Comparison of ENCODE assay signal across 8 mouse cellular contexts in the genomic region with DNA sequence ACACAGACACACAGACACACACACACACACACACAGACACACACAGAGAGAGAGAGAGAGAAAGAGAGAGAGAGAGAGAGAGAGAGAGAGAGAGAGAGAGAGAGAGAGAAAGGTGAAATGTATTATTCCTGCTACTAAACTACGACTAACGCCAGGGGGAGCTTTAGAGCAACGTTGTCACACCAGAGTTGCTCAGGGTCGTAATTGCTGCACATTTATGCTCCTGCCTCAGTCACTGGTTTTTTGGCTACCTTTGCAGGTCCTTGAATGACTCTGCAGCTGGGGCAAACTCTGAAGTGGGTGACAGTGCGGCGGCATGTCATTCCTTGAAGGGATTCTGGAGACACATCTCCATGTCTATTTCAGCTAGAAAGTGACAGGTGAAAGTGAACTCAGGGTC.
DNase-seq lines count a peak whose midpoint lies in the region; ATAC-seq lines count a peak whose summit lies in the region.

No protein-coding gene starts in this region.

- peak; percentile 7 for DNase-seq in gastrocnemius, postnatal 14 days
- DNase-seq in gastrocnemius, postnatal 25 days: no peak
- DNase-seq in 3T3-L1 (ENCODE audit: low read depth, low spot score): peak; percentile 50
- DNase-seq in adrenal gland, adult 2 months: peak; percentile 24
- peak; percentile 10 for DNase-seq in layer of hippocampus, adult 9-11 months
- DNase-seq in neural tube, embryonic 11.5 days (ENCODE audit: low spot score): peak; percentile 60
- DNase-seq in yolk sac, embryonic 10.5 days (ENCODE audit: low spot score): no peak

- intact Hi-C loops in gastrocnemius, postnatal 14 days (cut with DNase I; ENCODE audit: low total_unique reads): loop anchor here (5.0 kb wide), 1 partner anchor 757 kb away; a partner anchor contains a TSS

- no peak overlapping the region for H3K9ac ChIP-seq in forebrain, embryonic 15.5 days (replicated peaks)
- no peak overlapping the region for H3K9ac ChIP-seq in neural tube, embryonic 11.5 days (ENCODE audit: low read length)

- no peaks in the 10 kb centered on the region for H3K36me3 ChIP-seq in forebrain, embryonic 15.5 days
- no peaks in the 10 kb centered on the region for H3K36me3 ChIP-seq in neural tube, embryonic 11.5 days (ENCODE audit: control insufficient read depth, insufficient read depth, low read length)

- H3K9me3 ChIP-seq in forebrain, embryonic 15.5 days: no peaks in the 10 kb centered on the region
- no peaks in the 10 kb centered on the region for H3K9me3 ChIP-seq in neural tube, embryonic 11.5 days (ENCODE audit: control insufficient read depth, low read length)

- H3K4me3 ChIP-seq in forebrain, embryonic 15.5 days: no peak overlapping the region
- no peak overlapping the region for H3K4me3 ChIP-seq in neural tube, embryonic 11.5 days (ENCODE audit: low read depth, low read length)

- no peaks in the 10 kb centered on the region for H3K27me3 ChIP-seq in forebrain, embryonic 15.5 days
- no peaks in the 10 kb centered on the region for H3K27me3 ChIP-seq in neural tube, embryonic 11.5 days (ENCODE audit: control insufficient read depth, insufficient read depth, low read length)

- no peak overlapping the region for H3K27ac ChIP-seq in forebrain, embryonic 15.5 days (replicated peaks)
- no peak overlapping the region for H3K27ac ChIP-seq in neural tube, embryonic 11.5 days (ENCODE audit: low read depth, low read length)

- no peak overlapping the region for H3K4me2 ChIP-seq in forebrain, embryonic 15.5 days (replicated peaks)
- no peak overlapping the region for H3K4me2 ChIP-seq in neural tube, embryonic 11.5 days (ENCODE audit: low read depth)

- WGBS in forebrain, embryonic 15.5 days: 26% methylated on average over 6 of the region's 6 CpGs
- WGBS in neural tube, embryonic 11.5 days: 40% methylated on average over 6 of the region's 6 CpGs

- H3K4me1 ChIP-seq in forebrain, embryonic 15.5 days: no peaks in the 10 kb centered on the region
- no peaks in the 10 kb centered on the region for H3K4me1 ChIP-seq in neural tube, embryonic 11.5 days (ENCODE audit: control insufficient read depth, insufficient read depth, low read length)

- ATAC-seq in forebrain, embryonic 15.5 days (replicated peaks): peak; percentile 46; the same call in 1 of the 2 replicates
- peak; percentile 45; the same call in 1 of the 2 replicates for ATAC-seq in neural tube, embryonic 11.5 days (ENCODE audit: insufficient read depth, low FRiP score, low TSS enrichment)

Comparison
In these comparisons a context has a peak if more than half of its experiments do, and no peak if none do; other contexts are left out.
1. DNase-seq: peak in gastrocnemius, postnatal 14 days (single experiment), 3T3-L1 (single experiment), adrenal gland, adult 2 months (single experiment), layer of hippocampus, adult 9-11 months (single experiment) and neural tube, embryonic 11.5 days (single experiment); none in gastrocnemius, postnatal 25 days (single experiment) and yolk sac, embryonic 10.5 days (single experiment).